Mouse (Mus musculus) heart, postnatal 0 days (tissue): ENCODE measurements at regions not wholly inside any gene's neighbourhood (a gene's known extent, or its start where the extent isn't known, plus 50 kb on each side); places are given as distances from the start of the nearest gene placed in this dataset.

Experiments used
- ATAC-seq: fragments of 200-750 bp; cut with Nextera tagmentation; 2 replicates; pipeline ENCODE4 v1.8.0; 2017; ENCODE audit warnings: low read depth, moderate number of reproducible peaks, moderate library complexity; ENCODE audit not compliant: insufficient read depth
- DNase-seq: peaks from one replicate; pipeline ENCODE4 v3.0.0-alpha.2; 2016; ENCODE audit warnings: low spot score
- H3K27ac ChIP-seq: fragments of 300-500 bp; sonication (generic); 2 replicates; pipeline ENCODE4 v1.5.1; 2014; ENCODE audit warnings: low read depth, mild to moderate bottlenecking
- H3K27me3 ChIP-seq: fragments of 300-500 bp; sonication (generic); 2 replicates; pipeline ENCODE4 v1.6.1; 2014; ENCODE audit warnings: low read length, mixed read lengths; ENCODE audit not compliant: control insufficient read depth, insufficient read depth
- H3K36me3 ChIP-seq: fragments of 300-500 bp; sonication (generic); replicated peaks from 2 replicates; pipeline ENCODE4 v1.6.1; 2014; ENCODE audit warnings: low read length, mixed read lengths; ENCODE audit not compliant: control insufficient read depth, insufficient read depth
- H3K4me1 ChIP-seq: fragments of 300-500 bp; sonication (generic); 2 replicates; pipeline ENCODE4 v1.6.1; 2014; ENCODE audit warnings: antibody characterized with exemption; ENCODE audit not compliant: control insufficient read depth, insufficient read depth
- H3K4me2 ChIP-seq: fragments of 300-500 bp; sonication (generic); 2 replicates; pipeline ENCODE4 v1.6.1; 2014; ENCODE audit warnings: low read depth, mild to moderate bottlenecking, low read length, moderate library complexity
- H3K4me3 ChIP-seq: fragments of 300-500 bp; sonication (generic); 2 replicates; pipeline ENCODE4 v1.5.1; 2014; ENCODE audit warnings: low read depth, low read length
- H3K9ac ChIP-seq: fragments of 300-500 bp; sonication (generic); replicated peaks from 2 replicates; pipeline ENCODE4 v1.6.1; 2014; ENCODE audit warnings: low read depth, low read length, mixed read lengths
- H3K9me3 ChIP-seq: fragments of 300-500 bp; sonication (generic); replicated peaks from 2 replicates; pipeline ENCODE4 v1.6.1; 2016; ENCODE audit warnings: low read length; ENCODE audit not compliant: control insufficient read depth
- CTCF ChIP-seq: IDR thresholded peaks from 2 replicates; pipeline ENCODE4 v1.5.1; 2016; ENCODE audit warnings: antibody characterized with exemption, control low read depth, low read depth
- EP300 ChIP-seq: IDR thresholded peaks from 2 replicates; pipeline ENCODE4 v1.6.1; 2016; ENCODE audit warnings: antibody characterized with exemption, low read depth
- WGBS: fragments of 180-500 bp; shearing (Covaris S2); extraction: QIAGEN DNeasy Blood & Tissue Kit; methylation state at CpG from one replicate; pipeline ENCODE4 v1.1.7; 2014; 5-methylcytosine and 5-hydroxymethylcytosine counted together

- Histone ChIP-seq H3K27ac (no peak overlapping the region), H3K4me3 (no peak overlapping the region)
- WGBS, result 74% methylated on average over 3 of the region's 3 CpGs
Observed at GRCm38 (mm10) chr12:32681910-32682309, 137.4 kb upstream of the Nampt start.

GRCm38 (mm10) chr12:32683375-32683774, 136.0 kb upstream of the Nampt start:
- no peak for TF ChIP-seq CTCF
- TF ChIP-seq EP300, result no peak
- no peaks in the 10 kb centered on the region for H3K36me3 ChIP-seq
- ATAC-seq (no peak), DNase-seq (no peak)
- H3K4me3 ChIP-seq, result no peak overlapping the region
- 80% methylated on average over 2 of the region's 2 CpGs for WGBS
- H3K9ac ChIP-seq, result no peak overlapping the region
- H3K27me3 ChIP-seq, result no peaks in the 10 kb centered on the region
- peaks cover 7% of the 10 kb centered on the region; the same call in 1 of the 2 replicates for H3K4me1 ChIP-seq
- H3K4me2 ChIP-seq, result no peak overlapping the region
- H3K27ac ChIP-seq, result no peak overlapping the region
- H3K9me3 ChIP-seq, result no peaks in the 10 kb centered on the region

More at GRCm38 (mm10) chr12:32681910-32682309, 137.4 kb upstream of the Nampt start:
- TF ChIP-seq EP300 (no peak), CTCF (no peak)
- Histone ChIP-seq H3K4me2 (no peak overlapping the region), H3K27me3 (no peaks in the 10 kb centered on the region), H3K36me3 (no peaks in the 10 kb centered on the region), H3K4me1 (peaks cover 13% of the 10 kb centered on the region; the same call in 1 of the 2 replicates), H3K9ac (no peak overlapping the region), H3K9me3 (no peaks in the 10 kb centered on the region)
- no peak for DNase-seq
- ATAC-seq, result no peak

GRCm38 (mm10) chr12:32685788-32686385, 133.5 kb upstream of the Nampt start:
- no peak overlapping the region for H3K4me3 ChIP-seq
- WGBS, result 85% methylated on average over 7 of the region's 7 CpGs
- H3K4me1 ChIP-seq, result no peaks in the 10 kb centered on the region
- H3K4me2 ChIP-seq, result no peak overlapping the region
- no peaks in the 10 kb centered on the region for H3K9me3 ChIP-seq
- no peaks in the 10 kb centered on the region for H3K27me3 ChIP-seq
- TF ChIP-seq CTCF, result no peak
- no peak for TF ChIP-seq EP300
- ATAC-seq (no peak), DNase-seq (no peak)
- H3K36me3 ChIP-seq, result no peaks in the 10 kb centered on the region
- H3K27ac ChIP-seq, result no peak overlapping the region
- H3K9ac ChIP-seq, result no peak overlapping the region

- no peaks in the 10 kb centered on the region for H3K36me3 ChIP-seq
- H3K4me1 ChIP-seq, result no peaks in the 10 kb centered on the region
- 49% methylated on average over 4 of the region's 4 CpGs for WGBS
- no peaks in the 10 kb centered on the region for H3K9me3 ChIP-seq
- no peak overlapping the region for H3K9ac ChIP-seq
- ATAC-seq (no peak), DNase-seq (no peak)
- no peaks in the 10 kb centered on the region for H3K27me3 ChIP-seq
- no peak overlapping the region for H3K4me3 ChIP-seq
- no peak overlapping the region for H3K4me2 ChIP-seq
- TF ChIP-seq EP300 (no peak), CTCF (no peak)
- no peak overlapping the region for H3K27ac ChIP-seq
Observed at GRCm38 (mm10) chr12:32689361-32689760, 130.0 kb upstream of the Nampt start.

GRCm38 (mm10) chr12:32690096-32690495, 129.2 kb upstream of the Nampt start:
- ATAC-seq, result no peak
- TF ChIP-seq CTCF, result no peak
- TF ChIP-seq EP300, result no peak

More at GRCm38 (mm10) chr12:32690096-32690495, 129.2 kb upstream of the Nampt start:
- no peak for DNase-seq
- WGBS, result 94% methylated on average over 2 of the region's 2 CpGs
- Histone ChIP-seq H3K27me3 (no peaks in the 10 kb centered on the region), H3K9ac (no peak overlapping the region), H3K4me1 (no peaks in the 10 kb centered on the region), H3K9me3 (no peaks in the 10 kb centered on the region), H3K4me2 (no peak overlapping the region), H3K36me3 (no peaks in the 10 kb centered on the region), H3K4me3 (no peak overlapping the region), H3K27ac (no peak overlapping the region)
